Mouse (Mus musculus): ENCODE results near the gene D330020A13Rik. TPM values are rescaled to one million over a fixed set of nuclear protein-coding genes. Genes with fewer than 3 reads are reported as not detected.
"Not testable (repeated sequence)": the region's sequence is repeated elsewhere in the genome, so short reads cannot be mapped to it uniquely, and the experiment has no call there.

Gene D330020A13Rik
- polyA plus RNA-seq, 1 experiment from 2014 or later = not detected

DNA sequence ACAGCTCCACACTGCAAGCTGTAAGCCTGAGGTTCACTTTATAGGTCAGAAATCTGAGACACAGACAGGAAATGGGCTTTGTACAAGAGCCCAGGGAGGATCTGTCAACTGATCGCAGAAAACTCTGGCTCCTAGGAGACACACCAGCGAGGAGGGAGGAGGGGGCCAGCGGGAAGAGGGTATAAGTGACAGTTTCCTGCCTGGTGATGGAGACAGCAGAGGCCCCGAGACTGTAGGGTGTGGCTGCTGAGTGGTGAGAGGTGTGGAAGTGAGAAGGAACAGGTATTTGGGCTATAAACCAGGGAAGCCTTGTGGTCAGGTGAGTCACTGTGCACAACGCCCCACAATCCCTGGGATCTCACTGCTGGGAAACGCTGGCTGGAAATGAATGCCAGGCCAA lies 30.0 kb upstream of the D330020A13Rik start:
- 82% methylated on average over 6 of the region's 6 CpGs for WGBS

DNA sequence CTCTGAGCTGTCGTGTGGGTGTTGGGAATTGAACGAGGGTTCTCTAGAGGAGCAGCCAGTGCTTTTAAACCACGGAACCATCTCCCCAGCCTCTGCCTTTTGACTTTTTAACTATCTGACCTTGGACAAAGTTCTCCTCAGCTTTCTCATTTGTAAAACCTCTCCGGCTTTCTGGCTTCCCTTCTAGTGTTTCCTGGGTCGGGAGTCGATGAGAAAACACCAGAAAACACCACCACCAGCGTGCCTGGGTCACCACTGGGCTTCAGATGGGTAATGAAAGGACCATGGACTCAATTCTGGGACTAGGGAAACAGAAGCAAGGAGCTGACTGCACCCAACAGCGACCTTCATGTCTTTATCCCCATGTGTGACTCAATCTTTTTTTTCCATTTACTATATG lies 20.0 kb upstream of the D330020A13Rik start:
- no peak overlapping the region for H3K27ac ChIP-seq
- ATAC-seq = no peak

More for the DNA sequence above, 30.0 kb upstream of the D330020A13Rik start:
- no peaks in the 10 kb centered on the region for H3K36me3 ChIP-seq
- H3K9ac ChIP-seq (replicated peaks) = no peak overlapping the region
- H3K27ac ChIP-seq = no peak overlapping the region
- no peak for ATAC-seq
- no peaks in the 10 kb centered on the region for H3K4me1 ChIP-seq (replicated peaks)
- H3K4me2 ChIP-seq (replicated peaks) = no peak overlapping the region
- H3K4me3 ChIP-seq (replicated peaks) = no peak overlapping the region
- H3K27me3 ChIP-seq = no peaks in the 10 kb centered on the region
- H3K9me3 ChIP-seq = no peaks in the 10 kb centered on the region

DNA sequence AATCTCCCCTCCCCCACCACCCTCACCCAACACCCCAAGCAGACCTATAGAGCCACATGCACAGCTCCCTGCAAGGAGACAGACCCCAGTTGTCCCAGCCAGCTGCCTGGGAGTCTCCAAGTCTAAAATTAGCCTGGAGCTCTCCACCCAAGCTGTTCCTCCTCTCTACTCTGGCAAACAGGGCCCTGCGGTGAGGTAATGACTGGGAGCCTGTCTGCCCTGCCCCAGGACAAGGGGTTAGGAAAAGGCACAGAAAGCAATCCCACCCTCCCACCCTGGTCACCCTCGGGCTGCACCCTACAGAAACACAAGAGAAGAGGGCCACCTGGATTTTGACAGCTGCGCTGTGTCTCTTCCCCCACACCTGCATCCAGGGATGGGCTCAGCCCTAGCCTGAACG lies 19.3 kb upstream of the D330020A13Rik start:
- no peak overlapping the region for H3K27ac ChIP-seq
- H3K27me3 ChIP-seq = no peaks in the 10 kb centered on the region
- 70% methylated on average over 4 of the region's 4 CpGs for WGBS
- no peaks in the 10 kb centered on the region for H3K4me1 ChIP-seq (replicated peaks)
- ATAC-seq = no peak
- H3K4me3 ChIP-seq (replicated peaks) = no peak overlapping the region
- H3K9me3 ChIP-seq = no peaks in the 10 kb centered on the region
- H3K9ac ChIP-seq (replicated peaks) = no peak overlapping the region
- H3K36me3 ChIP-seq = no peaks in the 10 kb centered on the region
- H3K4me2 ChIP-seq (replicated peaks) = no peak overlapping the region

More for the DNA sequence above, 20.0 kb upstream of the D330020A13Rik start:
- 79% methylated on average over 8 of the region's 8 CpGs for WGBS
- Histone ChIP-seq H3K4me2 (replicated peaks) (no peak overlapping the region), H3K4me1 (replicated peaks) (no peaks in the 10 kb centered on the region), H3K4me3 (replicated peaks) (no peak overlapping the region), H3K27me3 (no peaks in the 10 kb centered on the region), H3K36me3 (no peaks in the 10 kb centered on the region), H3K9me3 (no peaks in the 10 kb centered on the region), H3K9ac (replicated peaks) (no peak overlapping the region)

DNA sequence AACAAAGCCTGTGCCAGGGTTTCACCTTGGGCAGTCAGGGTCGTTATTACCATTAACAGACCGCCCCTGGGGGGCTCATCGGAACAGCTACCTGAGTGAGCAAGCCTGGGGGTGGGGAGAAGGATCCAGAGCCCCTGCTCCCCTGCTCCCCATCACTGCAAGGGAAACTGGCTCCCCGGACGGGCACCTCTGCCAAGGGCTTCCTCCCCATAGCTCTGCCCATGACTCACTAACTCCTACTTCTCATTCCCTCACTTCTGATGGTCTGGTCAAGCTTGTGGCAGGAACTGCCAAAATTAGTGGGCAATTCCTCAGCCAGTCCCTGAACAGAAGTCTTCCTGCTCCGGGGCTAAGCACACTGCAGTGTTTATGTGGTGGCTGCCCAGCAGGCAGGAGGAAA lies 18.9 kb upstream of the D330020A13Rik start:
- ATAC-seq = no peak

DNA sequence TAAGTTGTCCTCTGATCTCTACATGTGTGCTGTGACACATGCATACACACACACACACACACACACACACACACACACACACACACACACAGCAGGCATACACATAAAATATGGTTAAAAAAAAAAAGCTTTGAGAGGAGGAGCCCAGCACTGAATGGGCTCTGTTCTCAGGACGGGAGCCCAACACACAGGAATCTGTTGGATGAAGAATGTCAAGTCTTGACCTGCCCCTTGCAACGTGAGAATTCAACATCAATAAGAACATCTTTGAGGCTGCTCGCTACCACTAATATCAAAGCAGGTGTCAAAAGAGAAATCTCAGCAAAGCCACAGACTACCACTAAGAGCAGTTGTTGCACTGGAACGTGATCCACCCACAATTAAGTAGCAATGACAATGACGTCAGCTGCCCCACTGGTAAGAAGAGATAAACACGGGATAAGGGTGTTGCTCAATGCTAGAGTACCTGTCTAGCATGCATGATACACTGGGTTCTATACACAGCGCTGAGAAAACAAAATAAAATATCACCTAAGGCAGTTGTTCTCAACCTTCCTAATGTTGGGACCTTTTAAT lies 17.2 kb upstream of the D330020A13Rik start:
- ATAC-seq = no peak
- Histone ChIP-seq H3K4me3 (replicated peaks) (no peak overlapping the region), H3K27me3 (no peaks in the 10 kb centered on the region), H3K9me3 (no peaks in the 10 kb centered on the region), H3K36me3 (no peaks in the 10 kb centered on the region), H3K27ac (no peak overlapping the region), H3K4me2 (replicated peaks) (no peak overlapping the region), H3K4me1 (replicated peaks) (no peaks in the 10 kb centered on the region), H3K9ac (replicated peaks) (no peak overlapping the region)
- WGBS = 85% methylated on average over 7 of the region's 7 CpGs

More for the DNA sequence above, 18.9 kb upstream of the D330020A13Rik start:
- Histone ChIP-seq H3K27me3 (no peaks in the 10 kb centered on the region), H3K36me3 (no peaks in the 10 kb centered on the region), H3K4me3 (replicated peaks) (no peak overlapping the region), H3K4me1 (replicated peaks) (no peaks in the 10 kb centered on the region), H3K9ac (replicated peaks) (no peak overlapping the region), H3K27ac (no peak overlapping the region), H3K4me2 (replicated peaks) (no peak overlapping the region), H3K9me3 (no peaks in the 10 kb centered on the region)
- 72% methylated on average over 6 of the region's 6 CpGs for WGBS

DNA sequence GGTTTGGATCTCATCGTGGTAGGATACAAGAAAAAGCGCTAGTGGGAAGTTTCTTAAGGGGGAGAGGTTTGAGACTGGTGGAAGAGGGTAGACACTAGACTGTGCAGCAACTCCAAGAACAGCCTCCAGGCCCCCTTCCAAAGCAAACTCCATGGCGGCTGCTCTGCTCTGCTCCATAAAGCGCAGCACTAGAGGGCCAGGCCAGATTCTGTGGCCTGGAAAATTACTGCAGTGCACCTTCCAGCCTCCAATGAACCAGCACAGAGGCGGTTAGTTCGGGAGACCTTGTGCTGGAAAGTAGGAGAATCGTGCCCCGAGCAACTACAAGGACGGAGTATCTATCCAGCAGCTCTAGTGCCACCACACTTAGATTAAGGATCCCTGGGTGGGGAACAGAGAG lies 6.9 kb upstream of the D330020A13Rik start:
- Histone ChIP-seq H3K9me3 (no peaks in the 10 kb centered on the region), H3K27me3 (peaks cover 4% of the 10 kb centered on the region; the same call in 1 of the 2 replicates), H3K36me3 (no peaks in the 10 kb centered on the region), H3K9ac (replicated peaks) (no peak overlapping the region), H3K27ac (no peak overlapping the region), H3K4me2 (replicated peaks) (no peak overlapping the region), H3K4me1 (replicated peaks) (no peaks in the 10 kb centered on the region), H3K4me3 (replicated peaks) (no peak overlapping the region)
- no peak for ATAC-seq
- 89% methylated on average over 9 of the region's 9 CpGs for WGBS

DNA sequence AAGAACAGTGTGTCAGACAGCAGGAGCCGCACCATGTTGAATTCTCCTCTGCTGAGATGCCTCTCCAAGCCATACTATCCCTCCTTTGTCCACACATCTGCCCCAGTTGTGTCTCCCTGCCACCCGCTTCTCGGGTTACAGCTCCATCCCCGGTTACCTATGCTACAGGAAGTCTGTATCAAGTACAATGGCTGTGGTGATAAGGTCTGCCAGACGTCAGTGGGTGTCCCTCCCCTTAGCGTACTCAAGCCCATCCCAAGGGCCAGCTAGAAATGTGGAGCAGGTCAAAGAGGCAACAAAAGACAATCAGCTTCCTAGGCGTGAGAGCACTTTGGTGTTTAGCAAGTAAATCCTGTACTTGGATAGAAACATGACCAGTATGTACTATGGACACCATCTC lies 5.6 kb upstream of the D330020A13Rik start:
- no peaks in the 10 kb centered on the region for H3K36me3 ChIP-seq
- no peaks in the 10 kb centered on the region for H3K4me1 ChIP-seq (replicated peaks)
- WGBS = 50% methylated on average over 7 of the region's 7 CpGs
- no peaks in the 10 kb centered on the region for H3K9me3 ChIP-seq
- H3K4me3 ChIP-seq (replicated peaks) = no peak overlapping the region
- peaks cover 17% of the 10 kb centered on the region for H3K27me3 ChIP-seq
- ATAC-seq = no peak
- no peak overlapping the region for H3K9ac ChIP-seq (replicated peaks)
- H3K4me2 ChIP-seq (replicated peaks) = no peak overlapping the region
- no peak overlapping the region for H3K27ac ChIP-seq

DNA sequence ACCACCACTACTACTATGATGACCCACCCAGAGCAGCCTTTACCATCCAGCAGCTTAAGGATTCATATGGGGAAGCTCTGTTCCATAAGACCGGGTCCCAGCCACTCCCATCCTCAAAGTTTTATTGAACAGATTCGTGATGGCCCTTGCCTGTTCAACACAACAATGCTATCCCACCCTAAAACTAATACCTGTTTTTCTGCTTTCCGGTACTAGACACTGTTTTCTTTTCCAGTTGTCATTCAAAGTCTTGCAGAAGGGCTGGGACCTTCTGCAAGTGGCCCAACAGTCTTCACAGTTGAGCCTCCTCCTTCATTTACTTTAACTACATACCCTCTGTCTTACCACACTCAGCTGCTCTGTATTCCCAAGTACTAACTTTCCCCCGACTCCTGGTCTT lies 4.7 kb upstream of the D330020A13Rik start:
- no peaks in the 10 kb centered on the region for H3K36me3 ChIP-seq
- no peaks in the 10 kb centered on the region for H3K9me3 ChIP-seq
- H3K4me1 ChIP-seq (replicated peaks) = peaks cover 5% of the 10 kb centered on the region
- no peak overlapping the region for H3K9ac ChIP-seq (replicated peaks)
- peaks cover 26% of the 10 kb centered on the region for H3K27me3 ChIP-seq
- no peak overlapping the region for H3K4me2 ChIP-seq (replicated peaks)
- H3K4me3 ChIP-seq (replicated peaks) = no peak overlapping the region
- no peak for ATAC-seq
- H3K27ac ChIP-seq = no peak overlapping the region
- WGBS = 84% methylated on average over 4 of the region's 4 CpGs

DNA sequence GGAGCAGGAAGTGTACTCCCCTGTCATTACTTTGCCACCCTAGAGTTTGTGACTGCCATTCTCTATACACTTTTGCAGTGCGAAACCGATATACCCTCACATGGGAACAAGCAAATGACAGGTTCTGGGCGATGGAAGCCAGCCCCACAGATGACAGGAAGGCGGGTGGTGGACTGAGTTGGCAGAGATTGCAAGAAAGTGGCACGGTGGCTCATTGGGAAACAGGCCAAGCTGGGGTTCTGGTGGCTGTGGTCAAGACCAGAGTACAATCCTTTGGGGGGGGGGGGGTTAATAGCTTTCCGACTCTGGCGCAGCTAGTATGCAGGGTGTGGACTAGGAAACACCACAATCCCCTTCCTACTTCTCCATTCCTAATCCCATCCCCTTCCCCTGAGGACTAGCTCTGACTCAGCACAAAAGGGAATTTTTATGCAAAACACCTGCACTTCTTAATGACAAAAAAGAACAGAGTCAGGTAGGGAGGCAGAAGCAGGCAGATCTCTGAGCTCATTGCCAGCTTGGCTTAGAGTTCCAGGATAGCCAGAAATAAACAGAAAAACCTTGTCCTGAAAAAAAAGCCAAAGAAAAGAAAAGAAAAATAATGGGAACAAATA lies 2.7 kb upstream of the D330020A13Rik start:
- no peak overlapping the region for H3K4me3 ChIP-seq (replicated peaks)
- H3K36me3 ChIP-seq = no peaks in the 10 kb centered on the region
- no peaks in the 10 kb centered on the region for H3K9me3 ChIP-seq
- 92% methylated on average over 7 of the region's 7 CpGs for WGBS
- H3K9ac ChIP-seq (replicated peaks) = no peak overlapping the region
- H3K4me1 ChIP-seq (replicated peaks) = peaks cover 11% of the 10 kb centered on the region
- no peak overlapping the region for H3K4me2 ChIP-seq (replicated peaks)
- H3K27me3 ChIP-seq = peaks cover 44% of the 10 kb centered on the region
- ATAC-seq = no peak
- no peak overlapping the region for H3K27ac ChIP-seq

DNA sequence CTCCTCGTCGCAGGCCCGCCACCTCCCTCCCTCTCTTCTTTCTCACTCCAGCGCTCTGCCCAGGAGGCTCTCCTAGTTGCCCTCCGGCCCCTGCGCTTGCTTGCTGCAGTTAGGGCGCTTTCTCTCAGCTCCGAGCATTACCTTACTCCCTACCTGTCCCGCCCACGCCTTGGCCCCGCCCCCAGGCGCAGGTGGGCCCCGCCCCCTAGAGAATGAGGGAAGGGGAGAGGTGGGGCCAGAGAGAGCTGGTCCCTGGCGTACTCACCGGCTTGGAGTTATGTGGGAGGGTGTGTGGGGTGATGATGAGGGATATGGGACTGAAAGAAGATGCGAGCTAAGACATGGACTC lies 595 bp downstream of the D330020A13Rik start:
- Histone ChIP-seq H3K27ac (no peak overlapping the region), H3K4me3 (replicated peaks) (peak overlapping the region; percentile 62), H3K9me3 (no peaks in the 10 kb centered on the region), H3K36me3 (no peaks in the 10 kb centered on the region), H3K27me3 (peaks cover 44% of the 10 kb centered on the region), H3K9ac (replicated peaks) (peak overlapping the region; percentile 67), H3K4me1 (replicated peaks) (peaks cover 11% of the 10 kb centered on the region), H3K4me2 (replicated peaks) (peak overlapping the region; percentile 98)
- WGBS = 1% methylated on average over 16 of the region's 16 CpGs
- no peak; the same call in 1 of the 2 replicates for ATAC-seq

DNA sequence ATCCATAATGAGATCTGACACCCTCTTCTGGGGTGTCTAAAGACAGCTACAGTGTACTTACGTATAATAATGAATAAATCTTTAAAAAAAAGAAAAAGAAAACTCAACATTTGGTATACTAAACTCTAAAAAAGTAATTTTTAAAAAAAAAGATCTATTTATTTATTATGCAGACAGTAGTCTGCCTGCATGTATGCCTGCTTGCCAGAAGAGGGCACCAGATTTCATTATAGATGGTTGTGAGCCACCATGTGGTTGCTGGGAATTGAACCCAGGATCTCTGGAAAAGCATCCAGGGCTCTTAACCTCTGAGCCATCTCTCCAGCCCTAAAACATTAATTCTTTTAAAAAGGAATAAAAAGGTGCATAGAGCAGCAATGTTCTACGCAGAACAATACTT lies 2.4 kb downstream of the D330020A13Rik start:
- H3K4me2 ChIP-seq (replicated peaks); H3K9ac ChIP-seq (replicated peaks); H3K9me3 ChIP-seq; ATAC-seq; H3K27ac ChIP-seq; H3K4me3 ChIP-seq (replicated peaks); H3K36me3 ChIP-seq: not testable (repeated sequence)
- Histone ChIP-seq H3K27me3 (peaks cover 44% of the 10 kb centered on the region), H3K4me1 (replicated peaks) (peaks cover 11% of the 10 kb centered on the region)
- WGBS = 94% methylated on average over 2 of the region's 2 CpGs

DNA sequence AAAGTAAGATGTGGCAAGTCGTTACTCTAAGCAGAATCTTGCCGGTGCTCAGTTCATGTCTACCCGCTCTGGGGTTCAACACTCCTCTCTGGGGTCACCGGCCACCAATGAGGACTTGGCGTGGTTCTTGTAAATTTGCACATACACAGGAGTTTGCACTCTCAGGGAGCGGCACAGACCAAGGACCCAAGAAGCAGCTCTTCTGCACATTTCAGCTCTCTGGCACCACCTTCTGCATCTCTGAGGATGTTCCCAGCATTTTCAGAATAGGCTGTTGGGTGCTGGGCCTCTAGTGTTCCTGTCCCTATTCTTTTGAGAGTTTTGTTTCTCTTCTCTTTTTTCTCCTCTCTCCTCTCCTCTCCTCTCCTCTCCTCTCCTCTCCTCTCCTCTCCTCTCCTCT lies 7.0 kb downstream of the D330020A13Rik start:
- Histone ChIP-seq H3K27me3 (peaks cover 1% of the 10 kb centered on the region), H3K4me3 (replicated peaks) (no peak overlapping the region), H3K4me1 (replicated peaks) (no peaks in the 10 kb centered on the region), H3K4me2 (replicated peaks) (no peak overlapping the region), H3K27ac (no peak overlapping the region), H3K9ac (replicated peaks) (no peak overlapping the region), H3K36me3 (no peaks in the 10 kb centered on the region), H3K9me3 (no peaks in the 10 kb centered on the region)
- WGBS = 33% methylated on average over 6 of the region's 6 CpGs
- peak; percentile 62; the same call in 1 of the 2 replicates for ATAC-seq
